Mouse (Mus musculus) neural tube, embryonic 14.5 days (tissue): ENCODE results near the gene Palld. TPM values are rescaled to one million over a fixed set of nuclear protein-coding genes. Genes with fewer than 3 reads are reported as not detected.

ENCODE experiments used
- ATAC-seq: fragments of 200-750 bp; cut with Nextera tagmentation; 2 replicates; pipeline ENCODE4 v1.8.0; 2017; ENCODE audit warnings: low read depth, mild to moderate bottlenecking, moderate TSS enrichment, moderate library complexity
- H3K27ac ChIP-seq: fragments of 300-500 bp; sonication (generic); 2 replicates; pipeline ENCODE4 v1.5.1; 2014; ENCODE audit warnings: low read depth, mild to moderate bottlenecking, control low read depth, low read length, moderate library complexity, mixed read lengths
- H3K27me3 ChIP-seq: fragments of 300-500 bp; sonication (generic); 2 replicates; pipeline ENCODE4 v1.6.1; 2014; ENCODE audit warnings: low read length; ENCODE audit not compliant: control insufficient read depth, insufficient read depth
- H3K36me3 ChIP-seq: fragments of 300-500 bp; sonication (generic); 2 replicates; pipeline ENCODE4 v1.6.1; 2014; ENCODE audit warnings: low read length, mixed read lengths; ENCODE audit not compliant: control insufficient read depth, insufficient read depth
- H3K4me1 ChIP-seq: fragments of 300-500 bp; sonication (generic); 2 replicates; pipeline ENCODE4 v1.6.1; 2014; ENCODE audit warnings: low read length; ENCODE audit not compliant: control insufficient read depth, insufficient read depth
- H3K4me2 ChIP-seq: fragments of 300-500 bp; sonication (generic); 2 replicates; pipeline ENCODE4 v1.6.1; 2014; ENCODE audit warnings: mild to moderate bottlenecking, low read depth, low read length, control low read depth
- H3K4me3 ChIP-seq: fragments of 300-500 bp; sonication (generic); 2 replicates; pipeline ENCODE4 v1.5.1; 2014; ENCODE audit warnings: low read depth, low read length, control low read depth, mixed read lengths
- H3K9ac ChIP-seq: fragments of 300-500 bp; sonication (generic); replicated peaks from 2 replicates; pipeline ENCODE4 v1.6.1; 2014; ENCODE audit warnings: low read depth, mild to moderate bottlenecking, control low read depth, low read length, mixed read lengths
- H3K9me3 ChIP-seq: fragments of 300-500 bp; sonication (generic); 2 replicates; pipeline ENCODE4 v1.6.1; 2016; ENCODE audit warnings: low read length; ENCODE audit not compliant: control insufficient read depth
- WGBS: fragments of 180-500 bp; shearing (Covaris S2); extraction: QIAGEN DNeasy Blood & Tissue Kit; methylation state at CpG from one replicate; pipeline ENCODE4 v1.1.7; 2014; 5-methylcytosine and 5-hydroxymethylcytosine counted together
- polyA plus RNA-seq: library from polyadenylated mRNA; unstranded; fragments of >200 nt; fragmentation: Nextera tagmentation; extraction: Ambion mirVana; gene quantifications from 2 replicates; pipeline ENCODE4 v1.2.1, GENCODE M21; 2014

Palld gene
- polyA plus RNA-seq, 1 experiment from 2014 or later: 11.1 TPM

DNA sequence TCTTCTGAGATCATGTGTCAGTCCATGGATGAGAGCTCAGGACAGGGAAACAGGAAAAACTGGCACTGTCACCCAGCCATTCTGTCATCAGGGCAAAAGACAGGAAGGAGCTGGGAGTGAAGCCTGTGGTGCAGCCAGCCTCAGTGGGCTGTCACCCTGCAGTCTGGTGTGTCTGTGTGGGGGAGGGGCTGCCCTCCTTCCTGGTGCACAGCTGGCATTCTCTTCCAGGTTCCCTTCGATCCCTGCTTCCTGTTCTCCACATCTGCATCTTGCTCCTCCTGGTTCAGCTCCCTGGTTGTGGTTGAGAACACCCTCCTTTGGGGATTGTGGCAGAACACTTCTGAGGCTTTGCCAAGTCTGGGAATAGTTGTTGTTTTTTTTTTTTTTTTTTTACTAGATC is 207.1 kb downstream of the Palld start:
- Histone ChIP-seq H3K4me2 (no peak overlapping the region), H3K27me3 (no peaks in the 10 kb centered on the region), H3K9me3 (no peaks in the 10 kb centered on the region), H3K9ac (no peak overlapping the region), H3K4me3 (no peak overlapping the region), H3K4me1 (no peaks in the 10 kb centered on the region), H3K27ac (no peak overlapping the region), H3K36me3 (no peaks in the 10 kb centered on the region)
- ATAC-seq: no peak
- WGBS: 39% methylated on average over 1 of the region's 1 CpGs

DNA sequence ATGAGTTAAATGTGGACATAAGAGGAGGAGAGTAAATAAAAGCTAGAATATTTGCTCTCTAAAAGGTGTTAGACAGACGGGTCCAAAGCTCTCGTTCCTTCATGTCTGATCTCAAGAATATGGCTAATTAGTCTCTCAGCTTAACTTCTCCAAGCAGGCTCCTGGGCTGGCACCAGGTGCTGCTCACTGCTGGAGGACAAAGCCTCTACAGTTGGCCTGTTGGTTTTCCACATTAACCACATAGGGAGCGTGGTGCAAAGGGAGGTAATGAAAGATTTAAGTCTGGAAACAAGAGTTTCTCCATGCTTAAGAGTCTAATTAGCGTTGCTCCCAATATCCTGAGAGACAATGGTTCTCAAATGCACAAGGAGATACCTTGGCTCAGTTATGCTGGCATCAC is 209.6 kb downstream of the Palld start:
- no peak overlapping the region for H3K9ac ChIP-seq
- no peaks in the 10 kb centered on the region for H3K36me3 ChIP-seq
- H3K27ac ChIP-seq: no peak overlapping the region
- ATAC-seq: no peak
- WGBS: 54% methylated on average over 4 of the region's 4 CpGs
- H3K9me3 ChIP-seq: no peaks in the 10 kb centered on the region
- H3K27me3 ChIP-seq: no peaks in the 10 kb centered on the region
- H3K4me3 ChIP-seq: no peak overlapping the region
- no peak overlapping the region for H3K4me2 ChIP-seq
- no peaks in the 10 kb centered on the region for H3K4me1 ChIP-seq

DNA sequence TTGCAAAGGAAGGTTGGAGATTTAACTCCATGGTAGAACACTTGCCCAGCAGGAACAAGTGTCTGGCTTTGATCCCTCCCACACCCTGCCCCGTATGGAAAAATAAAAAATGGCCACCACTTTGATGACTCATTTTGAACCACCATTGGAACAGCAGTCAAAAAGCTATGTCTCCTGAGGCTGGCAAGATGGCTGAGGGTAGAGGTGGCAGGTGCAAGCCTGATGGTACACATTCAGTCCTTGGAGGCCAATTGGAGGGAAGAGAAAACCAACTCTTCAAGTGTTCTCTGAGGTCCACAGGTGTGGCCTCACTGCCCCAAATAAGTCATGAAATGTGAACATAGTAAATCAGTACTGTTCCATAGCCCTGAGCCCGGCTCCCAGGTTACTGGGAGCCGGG is 210.4 kb downstream of the Palld start:
- Histone ChIP-seq H3K27me3 (no peaks in the 10 kb centered on the region), H3K4me3 (no peak overlapping the region), H3K9me3 (no peaks in the 10 kb centered on the region), H3K4me2 (no peak overlapping the region), H3K36me3 (no peaks in the 10 kb centered on the region), H3K9ac (no peak overlapping the region), H3K27ac (no peak overlapping the region), H3K4me1 (no peaks in the 10 kb centered on the region)
- ATAC-seq: no peak
- 93% methylated on average over 3 of the region's 3 CpGs for WGBS

DNA sequence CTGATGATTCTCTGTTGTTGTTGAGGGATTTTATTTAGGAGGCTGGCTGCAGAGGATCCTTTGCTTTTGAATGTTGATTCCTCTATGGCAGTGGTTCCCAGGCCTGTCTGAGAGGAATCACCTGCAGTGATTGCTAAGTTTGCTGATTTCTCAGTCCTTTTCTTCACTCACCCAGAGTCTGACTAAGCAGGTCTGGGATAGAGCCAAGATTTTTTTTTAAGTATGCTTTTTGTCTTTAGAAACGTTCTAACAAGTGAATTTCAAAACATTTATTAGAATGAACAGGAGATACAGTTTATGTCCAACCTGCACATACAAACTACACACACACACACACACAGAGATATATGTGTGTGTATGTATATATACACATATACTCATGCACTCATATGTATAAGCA is 211.1 kb downstream of the Palld start:
- H3K4me1 ChIP-seq: no peaks in the 10 kb centered on the region
- no peaks in the 10 kb centered on the region for H3K36me3 ChIP-seq
- no peak for ATAC-seq
- WGBS: 60% methylated on average over 1 of the region's 1 CpGs
- no peak overlapping the region for H3K4me3 ChIP-seq
- no peak overlapping the region for H3K4me2 ChIP-seq
- no peak overlapping the region for H3K9ac ChIP-seq
- no peak overlapping the region for H3K27ac ChIP-seq
- no peaks in the 10 kb centered on the region for H3K27me3 ChIP-seq
- H3K9me3 ChIP-seq: no peaks in the 10 kb centered on the region

DNA sequence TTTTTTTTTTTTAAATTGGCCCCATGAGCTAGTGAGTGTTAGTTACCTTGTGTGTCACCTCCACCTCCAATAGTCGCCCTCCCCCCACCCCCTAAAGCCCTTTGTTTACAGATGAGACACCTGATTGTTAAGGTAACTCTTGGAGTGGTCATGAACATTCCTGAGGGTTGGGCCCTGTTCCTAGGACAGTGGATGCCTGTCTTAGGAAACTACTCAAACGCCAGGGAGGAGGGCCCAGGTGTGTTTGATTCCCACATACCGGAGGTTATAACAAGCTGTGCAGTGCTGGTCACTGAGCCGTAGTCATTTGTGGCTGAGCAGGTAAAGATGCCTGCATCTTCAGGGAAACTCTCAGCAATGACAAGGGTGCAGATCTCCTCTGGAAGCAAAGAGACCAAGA is 215.4 kb downstream of the Palld start:
- no peaks in the 10 kb centered on the region for H3K4me1 ChIP-seq
- H3K9me3 ChIP-seq: no peaks in the 10 kb centered on the region
- no peak for ATAC-seq
- no peaks in the 10 kb centered on the region for H3K27me3 ChIP-seq
- WGBS: 84% methylated on average over 4 of the region's 4 CpGs
- H3K36me3 ChIP-seq: no peaks in the 10 kb centered on the region
- H3K27ac ChIP-seq: no peak overlapping the region
- H3K4me2 ChIP-seq: no peak overlapping the region
- H3K9ac ChIP-seq: no peak overlapping the region
- H3K4me3 ChIP-seq: no peak overlapping the region

DNA sequence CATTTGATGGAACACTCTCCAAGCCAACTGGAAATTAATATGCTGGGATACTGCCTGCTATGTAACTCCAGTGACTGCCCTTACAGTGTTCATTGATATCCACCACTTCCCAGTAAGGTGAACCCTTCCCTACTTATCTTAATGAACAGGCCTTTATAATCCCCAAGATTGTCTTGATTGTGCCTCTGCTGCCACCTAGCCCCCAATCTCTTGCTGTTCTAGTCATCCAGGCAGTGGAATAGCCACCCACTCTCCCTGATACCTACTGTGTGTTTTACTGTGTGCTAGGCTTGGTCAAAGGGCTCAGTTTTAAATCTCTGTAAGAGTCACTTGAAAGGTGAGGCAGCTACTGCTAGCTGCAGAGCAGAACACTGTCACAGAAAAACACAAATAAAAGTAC is 216.2 kb downstream of the Palld start:
- Histone ChIP-seq H3K9ac (no peak overlapping the region), H3K4me2 (no peak overlapping the region), H3K27ac (no peak overlapping the region), H3K27me3 (no peaks in the 10 kb centered on the region), H3K9me3 (no peaks in the 10 kb centered on the region), H3K36me3 (no peaks in the 10 kb centered on the region), H3K4me1 (no peaks in the 10 kb centered on the region), H3K4me3 (no peak overlapping the region)
- no peak for ATAC-seq

DNA sequence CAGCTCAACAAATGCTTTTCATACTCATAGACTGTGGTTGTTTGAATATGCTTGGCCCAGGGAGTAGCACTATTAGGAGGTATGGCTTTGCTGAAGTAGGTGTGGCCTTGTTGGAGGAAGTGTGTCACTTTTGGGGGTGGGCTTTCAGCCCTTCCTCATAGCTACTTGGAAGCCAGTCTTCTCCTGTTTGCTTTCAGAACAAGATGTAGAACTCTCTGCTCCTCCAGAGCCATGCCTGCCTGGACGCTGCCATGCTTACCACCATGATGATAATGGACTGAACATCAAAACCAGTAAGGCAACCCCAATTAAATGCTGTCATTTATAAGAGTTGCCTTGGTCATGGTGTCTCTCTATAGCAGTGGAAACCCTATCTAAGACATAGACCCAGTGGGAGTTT is 217.2 kb downstream of the Palld start:
- Histone ChIP-seq H3K36me3 (no peaks in the 10 kb centered on the region), H3K27me3 (no peaks in the 10 kb centered on the region), H3K4me2 (no peak overlapping the region), H3K4me1 (no peaks in the 10 kb centered on the region), H3K27ac (no peak overlapping the region), H3K4me3 (no peak overlapping the region), H3K9me3 (no peaks in the 10 kb centered on the region), H3K9ac (no peak overlapping the region)
- no peak for ATAC-seq
- 91% methylated on average over 1 of the region's 1 CpGs for WGBS

DNA sequence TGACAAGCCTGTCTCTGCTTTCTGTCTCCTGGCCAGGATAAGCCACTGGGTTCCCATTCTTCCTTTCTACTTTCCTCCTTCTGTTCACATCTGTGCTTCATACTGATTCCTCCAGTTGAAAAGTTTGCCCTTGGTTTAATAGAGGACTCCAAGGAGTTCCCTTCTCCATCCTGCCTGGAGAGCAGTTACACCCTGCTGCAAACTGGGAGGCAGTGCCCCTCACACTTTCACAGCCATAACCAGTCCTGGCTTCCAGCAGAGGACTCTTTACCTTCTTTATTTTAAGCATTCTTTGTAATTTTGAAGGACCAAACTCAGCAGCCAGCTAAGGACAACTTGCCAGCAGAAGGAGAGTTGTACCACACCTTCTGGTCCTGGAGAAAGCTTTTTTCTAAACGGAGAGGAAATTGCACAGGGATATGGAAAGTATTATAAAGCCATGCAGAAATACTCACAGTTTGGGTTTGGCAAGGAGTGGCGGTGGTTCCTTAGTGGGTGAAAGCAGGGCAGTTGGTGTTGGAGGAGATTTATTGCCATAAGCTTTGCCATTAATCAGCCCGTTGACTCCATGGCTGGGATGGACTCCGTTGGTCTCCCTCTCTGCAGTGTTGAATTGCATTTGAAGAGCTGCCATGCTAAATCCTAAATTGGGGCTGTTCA is 218.1 kb downstream of the Palld start:
- no peaks in the 10 kb centered on the region for H3K36me3 ChIP-seq
- H3K9ac ChIP-seq: no peak overlapping the region
- H3K27me3 ChIP-seq: no peaks in the 10 kb centered on the region
- H3K27ac ChIP-seq: no peak overlapping the region
- no peak overlapping the region for H3K4me3 ChIP-seq
- no peaks in the 10 kb centered on the region for H3K9me3 ChIP-seq
- no peak for ATAC-seq
- 77% methylated on average over 4 of the region's 4 CpGs for WGBS
- H3K4me2 ChIP-seq: no peak overlapping the region
- no peaks in the 10 kb centered on the region for H3K4me1 ChIP-seq

DNA sequence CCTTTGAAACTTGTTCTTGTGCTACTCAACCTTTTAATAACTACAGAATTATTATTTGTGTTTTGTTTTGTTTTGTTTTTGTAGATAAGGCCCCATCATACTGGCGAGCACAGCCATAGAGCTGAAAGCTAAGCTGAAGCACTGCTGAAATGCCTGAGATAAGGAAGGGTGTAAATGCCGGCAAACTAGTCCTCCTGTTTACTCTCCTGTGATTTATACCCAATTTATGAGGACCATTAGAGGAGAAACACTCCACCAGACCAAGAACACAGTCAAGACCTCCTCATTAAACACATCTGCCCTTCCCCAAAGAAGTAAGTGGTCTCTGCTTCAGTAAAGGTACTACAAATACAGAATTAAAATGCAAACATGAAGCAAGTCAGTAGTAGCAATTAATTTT is 219.6 kb downstream of the Palld start:
- Histone ChIP-seq H3K4me1 (no peaks in the 10 kb centered on the region), H3K36me3 (no peaks in the 10 kb centered on the region), H3K27ac (no peak overlapping the region), H3K9me3 (no peaks in the 10 kb centered on the region), H3K27me3 (no peaks in the 10 kb centered on the region), H3K9ac (no peak overlapping the region), H3K4me3 (no peak overlapping the region), H3K4me2 (no peak overlapping the region)
- ATAC-seq: no peak
- WGBS: 42% methylated on average over 2 of the region's 2 CpGs
